Mouse (Mus musculus): ENCODE data around the gene Arhgef6.

DNA sequence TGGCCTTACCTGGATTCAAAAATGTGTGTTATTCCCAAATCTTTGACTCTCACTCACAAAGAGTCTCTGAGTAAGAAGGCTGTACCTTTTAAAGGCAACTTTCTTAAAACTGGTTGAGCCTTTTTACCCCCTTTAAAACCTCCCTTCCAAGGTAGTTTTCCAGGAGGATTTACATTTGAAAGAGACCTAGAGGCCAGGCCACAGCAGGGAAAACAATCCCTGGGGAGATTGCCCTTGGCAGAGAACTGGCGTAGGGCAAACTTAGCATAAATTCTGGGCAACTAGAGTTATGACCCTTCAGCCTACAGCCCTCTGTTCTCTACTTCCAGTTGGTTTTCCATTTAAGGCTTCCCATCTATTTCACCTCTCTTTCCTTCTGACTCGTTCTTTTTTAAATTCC is 140.5 kb downstream of the Arhgef6 start:
- TF ChIP-seq POLR2A (IDR thresholded peaks at IDR 0.05; ENCODE audit: borderline replicate concordance, extremely low read depth, low read depth, low read length) = no peak
- no peak for TF ChIP-seq CTCF (IDR thresholded peaks at IDR 0.05; ENCODE audit: insufficient read depth, low read length)
